Comparison of ENCODE assay signal across 15 mouse cellular contexts in genomic region chr7:91582203-91582602, GRCm38 (mm10).
DNase-seq lines count a peak whose midpoint lies in the region; ATAC-seq and TF ChIP-seq lines count a peak whose summit lies in the region.
"Had no signal": no experiment of that assay in that cellular context is flagged by ENCODE, and none has a peak within 500 bp of the region (broad histone marks: within the 10 kb centered on the region; RNA-seq: fewer than 3 reads in every experiment).

No protein-coding gene starts in this region.

- H3K4me1 ChIP-seq in kidney, postnatal 0 days (replicated peaks; ENCODE audit: insufficient read depth, low read length), result no peaks in the 10 kb centered on the region
- H3K4me1 ChIP-seq: limb, embryonic 13.5 days; neural tube, embryonic 13.5 days had no signal

- H3K27me3 ChIP-seq in kidney, postnatal 0 days (ENCODE audit: insufficient read depth, low read length), result no peaks in the 10 kb centered on the region
- H3K27me3 ChIP-seq: limb, embryonic 13.5 days; megakaryocyte, embryonic 14.5 days; neural tube, embryonic 13.5 days had no signal

- H3K36me3 ChIP-seq in kidney, postnatal 0 days (ENCODE audit: insufficient read depth, low read length), result no peaks in the 10 kb centered on the region
- H3K36me3 ChIP-seq: limb, embryonic 13.5 days; neural tube, embryonic 13.5 days had no signal

- no peak overlapping the region for H3K27ac ChIP-seq in kidney, postnatal 0 days
- H3K27ac ChIP-seq: limb, embryonic 13.5 days; neural tube, embryonic 13.5 days had no signal

- no peak overlapping the region for H3K4me2 ChIP-seq in kidney, postnatal 0 days (ENCODE audit: low read length)
- H3K4me2 ChIP-seq: limb, embryonic 13.5 days; neural tube, embryonic 13.5 days had no signal

- H3K4me3 ChIP-seq in kidney, postnatal 0 days (replicated peaks; ENCODE audit: low read depth, low read length), result no peak overlapping the region
- H3K4me3 ChIP-seq: erythroblast, embryonic 14.5 days; limb, embryonic 13.5 days; megakaryocyte, embryonic 14.5 days; neural tube, embryonic 13.5 days had no signal

- ATAC-seq in kidney, postnatal 0 days (replicated peaks; ENCODE audit: low FRiP score, low read depth), result no peak
- ATAC-seq: CD4-positive, CD25-positive, alpha-beta regulatory T cell, adult 4 months had no signal

- no peak overlapping the region for H3K9ac ChIP-seq in kidney, postnatal 0 days (ENCODE audit: low read depth, low read length)
- H3K9ac ChIP-seq: limb, embryonic 13.5 days; neural tube, embryonic 13.5 days had no signal

- peak; percentile 56 for TF ChIP-seq CTCF in kidney, postnatal 0 days (IDR thresholded peaks at IDR 0.05; ENCODE audit: low read depth)
- peak; percentile 49; the same call in 1 of the 2 replicates for TF ChIP-seq CTCF in brain, embryonic 14.5 days (IDR thresholded peaks at IDR 0.05; ENCODE audit: borderline replicate concordance, extremely low read depth, insufficient read depth, insufficient read length)

- TF ChIP-seq POLR2A in brain, embryonic 14.5 days (IDR thresholded peaks at IDR 0.05; ENCODE audit: borderline replicate concordance, extremely low read depth, insufficient read depth, insufficient read length, poor library complexity, severe bottlenecking), result no peak

- no peaks in the 10 kb centered on the region for H3K9me3 ChIP-seq in kidney, postnatal 0 days (replicated peaks; ENCODE audit: low read length)
- H3K9me3 ChIP-seq: limb, embryonic 13.5 days; megakaryocyte, embryonic 14.5 days; neural tube, embryonic 13.5 days had no signal

- DNase-seq in cerebellum, postnatal 14 days, result peak; percentile 50 to 55
- no peak for DNase-seq in cerebellum, adult 11 months
- DNase-seq in kidney, postnatal 0 days (ENCODE audit: low spot score), result peak; percentile 3
- DNase-seq in kidney, postnatal 10 days, result no peak
- DNase-seq in 416B (ENCODE audit: low read depth), result peak; percentile 18
- DNase-seq in brain, embryonic 14.5 days (ENCODE audit: low read depth), result peak; percentile 61
- no peak for DNase-seq in urinary bladder, postnatal 4 days (ENCODE audit: low spot score in 2 of 2)
- DNase-seq in layer of hippocampus, postnatal 10 days (ENCODE audit: low spot score in 2 of 2), result no peak
- DNase-seq: cerebellum, adult 11-12 months; right cerebral cortex, postnatal 4 days had no signal

- WGBS in kidney, postnatal 0 days, result 73% methylated on average over 2 of the region's 2 CpGs

Comparison
In these comparisons a context has a peak if more than half of its experiments do, and no peak if none do; other contexts are left out.
1. DNase-seq: peak in cerebellum, postnatal 14 days (2 of 2), kidney, postnatal 0 days (single experiment), 416B (single experiment) and brain, embryonic 14.5 days (single experiment); none in cerebellum, adult 11 months (single experiment), kidney, postnatal 10 days (single experiment), urinary bladder, postnatal 4 days (0 of 2) and layer of hippocampus, postnatal 10 days (0 of 2).